18 mouse cellular contexts compared by ENCODE assay signal in genomic region chr8:60220946-60221345, GRCm38 (mm10).
"Had no signal": no experiment of that assay in that cellular context is flagged by ENCODE, and none has a peak within 500 bp of the region (broad histone marks: within the 10 kb centered on the region; RNA-seq: fewer than 3 reads in every experiment).

No protein-coding gene starts in this region.

- H3K36me3 ChIP-seq: liver, embryonic 12.5 days; midbrain, embryonic 10.5 days; midbrain, embryonic 13.5 days; neural tube, embryonic 13.5 days; neural tube, embryonic 15.5 days had no signal

- ATAC-seq: liver, embryonic 12.5 days; midbrain, embryonic 13.5 days had no signal

- DNase-seq: lung, adult 18-20 months; lung, embryonic 14.5 days; lung, postnatal 10 days; lung, postnatal 4 days; right cerebral cortex, adult 18-20 months; right cerebral cortex, postnatal 25 days; right cerebral cortex, postnatal 4 days; spleen, adult 18-20 months; thymus, adult 18-20 months; thymus, postnatal 14 days; thymus, postnatal 36 days had no signal

- H3K4me2 ChIP-seq: liver, embryonic 12.5 days; lung, embryonic 14.5 days; midbrain, embryonic 13.5 days; neural tube, embryonic 13.5 days; neural tube, embryonic 15.5 days had no signal

- H3K4me1 ChIP-seq: liver, embryonic 12.5 days; midbrain, embryonic 10.5 days; midbrain, embryonic 13.5 days; neural tube, embryonic 13.5 days; neural tube, embryonic 15.5 days had no signal

- H3K27me3 ChIP-seq: liver, embryonic 12.5 days; midbrain, embryonic 13.5 days; neural tube, embryonic 13.5 days; neural tube, embryonic 15.5 days had no signal

- H3K9me3 ChIP-seq: liver, embryonic 12.5 days; midbrain, embryonic 10.5 days; midbrain, embryonic 13.5 days; neural tube, embryonic 13.5 days; neural tube, embryonic 15.5 days had no signal

- H3K9ac ChIP-seq: liver, embryonic 12.5 days; liver, embryonic 14.5 days; lung, embryonic 14.5 days; midbrain, embryonic 13.5 days; neural tube, embryonic 13.5 days; neural tube, embryonic 15.5 days had no signal

- H3K27ac ChIP-seq: liver, embryonic 12.5 days; liver, embryonic 14.5 days; midbrain, embryonic 10.5 days; midbrain, embryonic 13.5 days; neural tube, embryonic 13.5 days; neural tube, embryonic 15.5 days had no signal

- H3K4me3 ChIP-seq: liver, embryonic 12.5 days; midbrain, embryonic 10.5 days; midbrain, embryonic 13.5 days; myocyte; neural tube, embryonic 13.5 days; neural tube, embryonic 15.5 days had no signal
